Comparison of ENCODE assay signal across 13 mouse cellular contexts in the genomic region with DNA sequence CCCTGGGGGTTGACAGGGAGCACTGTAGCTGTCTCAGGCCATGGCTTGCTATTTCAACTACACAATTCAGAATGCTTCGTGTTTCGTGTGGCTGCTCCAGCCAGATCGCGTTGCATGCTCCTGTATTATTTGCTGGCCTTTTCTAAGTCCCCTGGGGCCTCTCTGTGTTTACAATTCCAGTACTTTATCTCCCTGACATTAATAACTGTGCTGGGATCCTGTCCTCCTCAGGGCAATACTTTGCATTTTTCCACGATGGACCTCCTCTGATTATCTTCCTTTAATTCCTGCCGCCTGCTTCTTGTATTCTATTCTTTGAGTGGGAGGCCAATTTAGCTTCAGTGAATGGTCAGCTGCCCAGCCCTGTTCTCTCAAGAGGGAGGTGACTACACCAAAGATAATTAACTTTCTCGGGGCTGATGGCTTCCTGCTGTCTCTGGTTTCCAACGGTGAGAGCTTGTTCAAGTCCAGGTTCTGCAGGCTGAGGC.
DNase-seq lines count a peak whose midpoint lies in the region; ATAC-seq lines count a peak whose summit lies in the region.
"Had no signal": no experiment of that assay in that cellular context is flagged by ENCODE, and none has a peak within 500 bp of the region (broad histone marks: within the 10 kb centered on the region; RNA-seq: fewer than 3 reads in every experiment).

No protein-coding gene starts in this region.

- no peak overlapping the region for H3K9ac ChIP-seq in hindbrain, embryonic 11.5 days (ENCODE audit: low read depth, low read length)
- H3K9ac ChIP-seq in hindbrain, embryonic 16.5 days (ENCODE audit: low read depth, low read length) = no peak overlapping the region
- H3K9ac ChIP-seq: liver, embryonic 14.5 days had no signal

- no peak for ATAC-seq in hindbrain, embryonic 11.5 days (ENCODE audit: low FRiP score)
- ATAC-seq in hindbrain, embryonic 16.5 days = no peak
- no peak for ATAC-seq in inflammation-experienced regulatory T-cells, adult 6 months

- H3K36me3 ChIP-seq in hindbrain, embryonic 11.5 days (ENCODE audit: control insufficient read depth, insufficient read depth, low read length) = no peaks in the 10 kb centered on the region
- no peaks in the 10 kb centered on the region for H3K36me3 ChIP-seq in hindbrain, embryonic 16.5 days (ENCODE audit: control insufficient read depth, insufficient read depth, low read length)

- H3K27ac ChIP-seq in hindbrain, embryonic 11.5 days (ENCODE audit: low read depth, low read length) = no peak overlapping the region
- H3K27ac ChIP-seq in hindbrain, embryonic 16.5 days (ENCODE audit: low read depth, low read length) = no peak overlapping the region
- H3K27ac ChIP-seq: left cerebral cortex, adult 2 months; liver, embryonic 14.5 days had no signal

- no peaks in the 10 kb centered on the region for H3K9me3 ChIP-seq in hindbrain, embryonic 11.5 days (ENCODE audit: control insufficient read depth, low read length)
- no peaks in the 10 kb centered on the region for H3K9me3 ChIP-seq in hindbrain, embryonic 16.5 days (ENCODE audit: control insufficient read depth, low read length)

- no peak overlapping the region for H3K4me3 ChIP-seq in hindbrain, embryonic 11.5 days (ENCODE audit: low read depth, low read length)
- no peak overlapping the region for H3K4me3 ChIP-seq in hindbrain, embryonic 16.5 days (ENCODE audit: low read length)
- H3K4me3 ChIP-seq: left cerebral cortex, adult 2 months had no signal

- H3K4me1 ChIP-seq in hindbrain, embryonic 11.5 days (replicated peaks; ENCODE audit: control insufficient read depth, insufficient read depth, low read length) = no peaks in the 10 kb centered on the region; the same call in 1 of the 2 replicates
- H3K4me1 ChIP-seq in hindbrain, embryonic 16.5 days (ENCODE audit: control insufficient read depth, insufficient read depth, low read depth, low read length) = peaks cover 2% of the 10 kb centered on the region; the same call in 1 of the 2 replicates

- no peaks in the 10 kb centered on the region for H3K27me3 ChIP-seq in hindbrain, embryonic 11.5 days (ENCODE audit: control insufficient read depth, insufficient read depth, low read length)
- no peaks in the 10 kb centered on the region for H3K27me3 ChIP-seq in hindbrain, embryonic 16.5 days (replicated peaks; ENCODE audit: control insufficient read depth, insufficient read depth, low read length)

- H3K4me2 ChIP-seq in hindbrain, embryonic 11.5 days (replicated peaks; ENCODE audit: low read depth, low read length) = no peak overlapping the region
- no peak overlapping the region for H3K4me2 ChIP-seq in hindbrain, embryonic 16.5 days (ENCODE audit: low read length)

- peak; percentile 33 for DNase-seq in hindbrain, embryonic 11.5 days (ENCODE audit: low spot score)
- DNase-seq in retina, embryonic 14.5 days (ENCODE audit: low spot score) = peak; percentile 10
- no peak for DNase-seq in retina, postnatal 1 day
- peak; percentile 14 for DNase-seq in heart, postnatal 4 days
- DNase-seq in layer of hippocampus, adult 11-12 months (ENCODE audit: low spot score) = no peak
- no peak for DNase-seq in spleen, adult 12 weeks (ENCODE audit: low spot score)
- DNase-seq: adrenal gland, postnatal 14 days; cerebellum, adult 11-12 months; right cerebral cortex, adult 18-20 months had no signal

- WGBS in hindbrain, embryonic 11.5 days = 22% methylated on average over 8 of the region's 8 CpGs
- 4% methylated on average over 8 of the region's 8 CpGs for WGBS in hindbrain, embryonic 16.5 days

Comparison
In these comparisons a context has a peak if more than half of its experiments do, and no peak if none do; other contexts are left out.
1. DNase-seq: peak in hindbrain, embryonic 11.5 days (single experiment), retina, embryonic 14.5 days (single experiment) and heart, postnatal 4 days (single experiment); none in retina, postnatal 1 day (single experiment), layer of hippocampus, adult 11-12 months (single experiment) and spleen, adult 12 weeks (single experiment).